Mouse (Mus musculus) kidney, adult 2 months (tissue): ENCODE results near the gene Ptprn2.

Source experiments
- CTCF ChIP-seq: fragments of 200-500 bp; conservative IDR thresholded peaks from 2 replicates; pipeline ENCODE4 v1.5.1; 2011; ENCODE audit warnings: low read depth, mild to moderate bottlenecking, control low read depth, low read length, moderate library complexity, mixed read lengths; ENCODE audit not compliant: insufficient read depth, insufficient read length
- POLR2A ChIP-seq: fragments of 200-500 bp; IDR thresholded peaks from one replicate; pipeline ENCODE4 v1.6.1; 2011; ENCODE audit warnings: low read depth, low read length, control low read depth

DNA sequence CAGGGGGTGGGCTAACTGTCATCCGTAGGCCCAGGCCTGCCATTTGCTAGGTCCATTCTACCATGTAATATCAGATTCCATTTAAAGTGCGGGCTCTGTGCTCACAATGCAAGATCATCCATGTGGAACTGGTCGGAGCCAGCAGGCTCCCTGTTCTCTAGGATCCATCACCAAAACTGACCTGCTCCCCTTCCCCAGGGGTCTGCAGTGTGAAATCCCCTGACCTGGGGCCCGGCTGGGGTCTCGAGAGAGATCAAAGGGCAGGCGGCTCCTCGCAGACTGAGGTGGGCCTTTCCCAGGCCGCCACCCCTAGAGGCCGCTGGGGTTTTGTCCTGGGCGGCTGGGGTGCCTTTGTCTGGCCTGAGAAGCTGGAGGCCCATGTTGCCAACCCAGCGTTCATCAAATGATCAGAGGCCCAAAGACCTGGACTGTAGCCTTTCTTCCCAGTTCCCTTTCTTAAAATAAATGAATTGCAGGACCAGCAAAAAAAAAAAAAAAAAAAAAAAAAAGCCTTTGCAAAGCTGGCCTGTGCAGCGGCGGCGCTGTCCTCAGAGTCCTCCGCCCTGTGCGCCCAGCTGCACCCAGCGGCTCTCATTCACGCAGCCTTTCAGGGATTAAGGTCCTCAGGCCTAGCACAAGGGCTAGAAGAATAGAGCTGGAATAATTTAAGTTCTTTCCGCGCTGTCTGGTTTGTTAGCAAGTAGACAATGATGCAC, 771.8 kb downstream of the Ptprn2 start:
- TF ChIP-seq CTCF (no peak), POLR2A (no peak)
